Mouse (Mus musculus): Measurements from ENCODE around the gene Patl2. TPM values are rescaled to one million over a fixed set of nuclear protein-coding genes. Genes with fewer than 3 reads are reported as not detected.

Gene Patl2
- polyA plus RNA-seq (2014; fragmentation: Illumina TruSeq; extraction: RNeasy Lipid Tissue Mini Kit (QIAGEN cat#74804); ENCODE audit: low read depth, low replicate concordance), result not detected

DNA sequence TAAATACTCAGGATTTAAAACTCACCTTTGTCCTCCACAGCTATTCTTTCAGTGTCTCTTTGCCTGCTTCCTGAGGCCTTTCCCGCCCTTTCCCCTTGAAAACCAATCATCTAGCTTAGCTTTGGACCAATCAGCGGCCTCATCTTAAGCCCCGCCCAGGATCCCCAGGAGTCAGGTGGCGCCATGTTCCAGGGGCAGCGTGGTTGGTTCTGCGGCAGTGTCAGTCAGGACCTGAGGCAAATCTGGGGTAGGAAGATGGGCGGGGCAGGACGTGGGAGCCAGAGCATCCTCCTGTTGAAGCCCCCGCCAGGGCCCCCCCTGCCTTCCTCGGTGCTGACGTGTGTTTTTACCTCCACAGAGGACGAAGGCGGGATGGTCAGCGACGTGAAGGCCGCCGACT is at the start of gene Patl2, which contains the start of gene Terb2:
Gene Patl2 (minus strand): TSS at position 84 of the 400 bp plus-strand sequence.
Gene Terb2 (plus strand): TSS at position 167 of the 400 bp plus-strand sequence.

DNA sequence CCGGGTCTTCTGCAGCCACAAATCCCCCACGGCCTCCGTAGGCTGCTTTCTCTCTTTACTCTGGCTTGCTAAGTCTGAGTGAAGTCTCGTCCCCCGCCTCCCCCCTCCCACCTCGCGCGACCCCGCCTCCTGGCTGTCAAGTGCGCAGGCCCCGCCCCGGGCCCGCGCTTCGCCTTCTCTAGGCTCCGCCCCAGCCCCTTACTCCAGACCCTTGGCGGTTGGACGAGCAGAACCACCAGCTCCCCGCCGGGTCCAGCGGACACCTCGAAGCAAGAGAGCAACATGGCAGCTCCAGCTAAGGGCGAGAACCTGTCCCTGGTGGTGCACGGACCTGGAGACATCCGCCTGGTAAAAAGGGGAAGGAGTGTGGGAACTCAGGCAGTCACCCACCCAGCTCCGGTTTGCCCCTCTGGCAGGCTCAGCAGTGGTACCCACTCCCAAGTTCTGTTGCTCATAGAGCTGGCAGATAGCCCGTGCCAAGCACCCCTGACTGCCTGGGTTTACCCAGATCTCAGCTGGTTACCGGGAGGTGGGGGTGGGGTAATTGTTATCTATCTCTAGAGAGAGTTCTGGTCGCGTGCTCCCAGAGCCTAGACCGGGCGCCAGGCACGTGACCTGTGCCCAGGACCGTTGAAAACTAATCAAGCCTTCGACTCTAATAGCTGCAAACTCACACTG is 48.8 kb upstream of the Patl2 start, which contains the start of gene Sord:
Gene Sord (plus strand): TSS at position 139 of the 678 bp plus-strand sequence.

DNA sequence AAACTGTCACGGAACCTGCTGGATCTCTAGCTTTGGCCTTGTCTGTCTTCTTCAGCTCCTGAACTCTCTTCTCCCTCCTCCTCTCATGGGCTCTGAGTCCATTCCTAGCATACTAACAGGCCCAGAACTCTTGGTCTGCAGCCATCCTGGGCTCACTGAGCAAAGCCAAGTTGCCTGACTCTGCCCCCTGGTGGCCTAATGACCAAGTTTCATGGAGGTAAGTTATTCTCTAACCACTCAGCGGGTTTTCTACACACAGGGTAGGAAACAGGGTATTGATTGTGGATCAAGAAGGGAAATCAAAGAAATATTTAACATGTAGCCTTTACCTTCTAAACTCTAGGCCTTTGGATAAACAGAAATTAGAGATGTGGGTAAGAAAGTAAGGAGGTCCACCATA is 25.3 kb downstream of the Patl2 start, which contains the start of gene Trim69:
Gene Trim69 (plus strand): TSS at position 21 of the 400 bp plus-strand sequence.

DNA sequence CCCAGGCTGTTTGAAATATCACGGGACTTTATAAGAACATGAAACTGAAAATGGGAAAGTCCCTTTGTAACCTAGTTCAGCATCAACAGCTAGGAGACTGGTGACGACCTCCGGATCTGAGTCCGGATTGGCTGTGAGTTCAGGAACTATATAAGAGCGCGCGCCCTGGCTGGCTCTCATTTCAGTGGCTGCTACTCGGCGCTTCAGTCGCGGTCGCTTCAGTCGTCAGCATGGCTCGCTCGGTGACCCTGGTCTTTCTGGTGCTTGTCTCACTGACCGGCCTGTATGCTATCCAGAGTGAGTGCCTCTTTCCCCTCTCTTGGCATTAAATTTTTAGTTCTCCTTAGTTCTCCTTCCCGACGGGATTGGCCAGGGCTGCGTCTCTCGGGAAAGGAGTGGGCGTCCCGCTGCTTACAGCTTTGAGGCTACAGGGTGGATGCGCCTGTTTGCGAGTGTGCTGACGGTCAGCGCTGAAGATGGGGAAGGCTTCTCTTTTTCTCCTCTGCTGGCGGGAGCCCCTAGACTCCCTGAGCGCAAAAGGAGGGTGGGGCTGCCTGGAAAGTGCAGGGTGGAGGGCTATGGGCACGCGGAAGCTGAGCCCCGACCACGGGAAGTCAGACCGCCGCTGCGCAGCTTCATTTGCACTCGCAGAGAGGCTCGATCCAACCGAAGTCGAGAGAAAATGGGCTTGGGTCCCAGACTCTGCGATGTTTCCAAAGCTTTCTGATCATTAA is 38.3 kb downstream of the Patl2 start, which contains the start of gene B2m:
Gene B2m (plus strand): TSS at position 179 of the 734 bp plus-strand sequence.

DNA sequence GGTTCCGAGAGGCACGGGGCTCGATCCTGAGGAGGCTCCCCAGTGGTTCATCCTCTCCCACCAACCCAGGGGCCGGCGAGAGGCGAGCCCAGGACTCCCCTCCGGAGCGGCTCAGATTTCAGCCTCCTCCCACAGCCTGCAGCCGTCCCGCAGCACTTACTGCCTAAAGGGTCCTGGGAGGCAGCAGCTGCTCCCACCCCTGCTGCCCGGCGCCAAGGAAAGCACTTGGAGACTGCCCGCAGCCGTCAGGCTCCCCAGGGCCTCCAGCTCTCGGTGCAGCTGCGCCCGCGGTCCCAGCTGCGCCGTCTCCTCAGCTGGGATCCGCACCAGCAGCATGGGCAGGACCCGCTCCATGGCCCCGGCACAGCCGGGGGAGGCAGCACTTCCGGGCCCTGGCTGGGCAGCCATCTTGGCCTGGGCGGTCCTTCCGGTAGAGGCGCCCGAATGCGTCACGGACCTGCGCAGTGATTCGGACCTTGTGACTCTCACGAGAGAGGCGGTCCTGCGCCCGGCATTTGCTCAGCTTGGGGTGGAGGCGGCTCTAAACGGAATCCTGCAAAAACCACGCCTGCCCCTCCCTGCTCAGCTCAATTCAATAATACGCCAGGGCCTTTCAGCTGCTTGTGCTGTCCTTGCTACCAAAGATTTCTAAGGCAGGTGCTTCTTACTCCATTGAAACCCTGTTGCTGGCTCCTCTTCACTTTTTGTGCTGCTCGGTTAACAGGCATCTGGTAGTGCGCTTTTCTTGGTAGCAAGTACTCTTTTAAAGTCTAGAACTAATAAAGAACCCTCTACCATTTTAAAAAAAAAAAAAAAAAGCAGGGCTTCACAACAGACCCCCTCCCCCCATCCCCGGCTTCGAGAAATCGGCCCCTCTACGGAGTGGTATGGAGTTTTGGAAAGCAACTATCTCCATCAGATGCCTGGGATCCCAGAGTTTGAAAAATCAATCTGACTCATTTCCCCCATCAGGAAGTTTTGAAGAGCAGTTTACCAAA is 67.7 kb downstream of the Patl2 start, which contains the start of gene Spg11:
Gene Spg11 (minus strand): TSS at position 426 of the 998 bp plus-strand sequence.

Other genes with a start within 250 kb of the Patl2 start
- gene Ctdspl2, start 230.2 kb downstream of the Patl2 start, polyA plus RNA-seq (2014; fragmentation: Illumina TruSeq; extraction: RNeasy Lipid Tissue Mini Kit (QIAGEN cat#74804); ENCODE audit: low read depth, low replicate concordance), result 70.3 TPM
- gene Mageb3, start 230.1 kb downstream of the Patl2 start, polyA plus RNA-seq (2014; fragmentation: Illumina TruSeq; extraction: RNeasy Lipid Tissue Mini Kit (QIAGEN cat#74804); ENCODE audit: low read depth, low replicate concordance), result not detected
- 62.2 TPM for gene Eif3j1, start 157.6 kb downstream of the Patl2 start, polyA plus RNA-seq (2014; fragmentation: Illumina TruSeq; extraction: RNeasy Lipid Tissue Mini Kit (QIAGEN cat#74804); ENCODE audit: low read depth, low replicate concordance)
- gene Spg11, start 67.8 kb downstream of the Patl2 start, polyA plus RNA-seq (2014; fragmentation: Illumina TruSeq; extraction: RNeasy Lipid Tissue Mini Kit (QIAGEN cat#74804); ENCODE audit: low read depth, low replicate concordance), result 10.8 TPM
- 3,491 TPM for gene B2m, start 38.5 kb downstream of the Patl2 start, polyA plus RNA-seq (2014; fragmentation: Illumina TruSeq; extraction: RNeasy Lipid Tissue Mini Kit (QIAGEN cat#74804); ENCODE audit: low read depth, low replicate concordance)
- not detected for gene Trim69, start 25.5 kb downstream of the Patl2 start, polyA plus RNA-seq (2014; fragmentation: Illumina TruSeq; extraction: RNeasy Lipid Tissue Mini Kit (QIAGEN cat#74804); ENCODE audit: low read depth, low replicate concordance)
- not detected for gene Terb2, start 83 bp upstream of the Patl2 start, polyA plus RNA-seq (2014; fragmentation: Illumina TruSeq; extraction: RNeasy Lipid Tissue Mini Kit (QIAGEN cat#74804); ENCODE audit: low read depth, low replicate concordance)
- gene Sord, start 48.6 kb upstream of the Patl2 start, polyA plus RNA-seq (2014; fragmentation: Illumina TruSeq; extraction: RNeasy Lipid Tissue Mini Kit (QIAGEN cat#74804); ENCODE audit: low read depth, low replicate concordance), result 120 TPM
- 13.0 TPM for gene Duox2, start 112.3 kb upstream of the Patl2 start, polyA plus RNA-seq (2014; fragmentation: Illumina TruSeq; extraction: RNeasy Lipid Tissue Mini Kit (QIAGEN cat#74804); ENCODE audit: low read depth, low replicate concordance)
- gene Duoxa2, start 112.7 kb upstream of the Patl2 start, polyA plus RNA-seq (2014; fragmentation: Illumina TruSeq; extraction: RNeasy Lipid Tissue Mini Kit (QIAGEN cat#74804); ENCODE audit: low read depth, low replicate concordance), result 1.7 TPM
- not detected for gene Duoxa1, start 127.5 kb upstream of the Patl2 start, polyA plus RNA-seq (2014; fragmentation: Illumina TruSeq; extraction: RNeasy Lipid Tissue Mini Kit (QIAGEN cat#74804); ENCODE audit: low read depth, low replicate concordance)
- gene Duox1, start 129.5 kb upstream of the Patl2 start, polyA plus RNA-seq (2014; fragmentation: Illumina TruSeq; extraction: RNeasy Lipid Tissue Mini Kit (QIAGEN cat#74804); ENCODE audit: low read depth, low replicate concordance), result not detected
- not detected for gene Shf, start 183.0 kb upstream of the Patl2 start, polyA plus RNA-seq (2014; fragmentation: Illumina TruSeq; extraction: RNeasy Lipid Tissue Mini Kit (QIAGEN cat#74804); ENCODE audit: low read depth, low replicate concordance)
- gene Slc28a2, start 240.3 kb upstream of the Patl2 start, polyA plus RNA-seq (2014; fragmentation: Illumina TruSeq; extraction: RNeasy Lipid Tissue Mini Kit (QIAGEN cat#74804); ENCODE audit: low read depth, low replicate concordance), result 4.6 TPM

All from sigmoid colon, adult 10 weeks (tissue).